Mouse (Mus musculus) lung, embryonic 14.5 days (tissue): Measurements from ENCODE around the gene Alkbh4. TPM values are rescaled to one million over a fixed set of nuclear protein-coding genes. Genes with fewer than 3 reads are reported as not detected.

Experiments
- ATAC-seq: fragments of 200-750 bp; cut with Nextera tagmentation; 2 replicates; pipeline ENCODE4 v1.8.0; 2017; ENCODE audit warnings: mild to moderate bottlenecking, moderate TSS enrichment, moderate library complexity; ENCODE audit not compliant: insufficient read depth
- DNase-seq: peaks from one replicate; pipeline ENCODE4 v3.0.0-alpha.2; 2015
- H3K27ac ChIP-seq: fragments of 300-500 bp; sonication (generic); 2 replicates; pipeline ENCODE4 v1.5.1; 2014; ENCODE audit warnings: low read depth, mild to moderate bottlenecking, moderate library complexity
- H3K27me3 ChIP-seq: fragments of 300-500 bp; sonication (generic); 2 replicates; pipeline ENCODE4 v1.6.1; 2014; ENCODE audit warnings: low read length, control low read depth; ENCODE audit not compliant: insufficient read depth
- H3K36me3 ChIP-seq: fragments of 300-500 bp; sonication (generic); 2 replicates; pipeline ENCODE4 v1.6.1; 2014; ENCODE audit warnings: control low read depth; ENCODE audit not compliant: insufficient read depth
- H3K4me1 ChIP-seq: fragments of 300-500 bp; sonication (generic); 2 replicates; pipeline ENCODE4 v1.6.1; 2014; ENCODE audit warnings: antibody characterized with exemption, control low read depth; ENCODE audit not compliant: insufficient read depth
- H3K4me2 ChIP-seq: fragments of 300-500 bp; sonication (generic); 2 replicates; pipeline ENCODE4 v1.6.1; 2014; ENCODE audit warnings: mild to moderate bottlenecking
- H3K4me3 ChIP-seq: fragments of 300-500 bp; sonication (generic); 2 replicates; pipeline ENCODE4 v1.5.1; 2014; ENCODE audit warnings: low read depth, low read length
- H3K9ac ChIP-seq: fragments of 300-500 bp; sonication (generic); 2 replicates; pipeline ENCODE4 v1.6.1; 2014
- H3K9me3 ChIP-seq: fragments of 300-500 bp; sonication (generic); 2 replicates; pipeline ENCODE4 v1.6.1; 2016; ENCODE audit warnings: low read depth, low read length, control low read depth
- CTCF ChIP-seq: IDR thresholded peaks from 2 replicates; pipeline ENCODE4 v1.5.1; 2016; ENCODE audit warnings: antibody characterized with exemption, low read depth
- WGBS: fragments of 180-500 bp; shearing (Covaris S2); extraction: QIAGEN DNeasy Blood & Tissue Kit; methylation state at CpG from one replicate; pipeline ENCODE4 v1.1.7; 2014; 5-methylcytosine and 5-hydroxymethylcytosine counted together
- polyA plus RNA-seq: library from polyadenylated mRNA; unstranded; fragments of >200 nt; fragmentation: Nextera tagmentation; extraction: Ambion mirVana; gene quantifications from 2 replicates; pipeline ENCODE4 v1.2.1, GENCODE M21; 2014

The Alkbh4 gene
- polyA plus RNA-seq, 1 experiment from 2014 or later: 12.9 TPM

DNA sequence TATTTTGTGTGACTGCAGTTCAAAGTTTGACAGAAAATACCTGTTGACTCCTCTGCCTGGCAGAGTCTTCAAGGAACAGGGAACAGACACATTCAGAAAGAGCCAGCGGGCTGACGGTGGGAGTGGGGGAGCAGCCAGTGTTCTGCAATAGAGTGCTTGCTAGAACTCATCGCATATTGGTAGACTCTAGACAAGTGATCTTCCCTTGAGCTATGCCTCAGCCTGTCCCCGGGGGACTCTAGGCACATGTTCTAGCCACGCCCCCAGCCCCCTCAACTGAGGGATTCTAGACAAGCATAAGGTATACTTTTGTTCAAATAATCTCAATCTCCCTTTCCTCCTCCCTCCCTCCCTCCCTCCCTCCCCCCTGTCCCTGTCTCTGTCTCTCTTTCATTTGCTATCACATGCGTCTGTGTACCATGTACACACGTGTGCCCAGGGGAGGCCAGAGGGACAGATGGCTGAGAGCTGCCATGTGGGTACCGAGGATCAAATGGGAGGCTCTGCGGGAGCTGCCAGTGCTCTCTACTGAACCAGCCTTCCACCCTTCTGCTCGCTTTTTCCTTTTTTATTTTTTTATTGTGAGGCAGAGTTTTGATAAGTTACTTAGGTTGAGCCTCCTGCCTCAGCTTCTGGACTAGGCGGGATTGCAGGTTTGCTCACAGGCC, 28.0 kb downstream of the Alkbh4 start:
- no peak overlapping the region for H3K27ac ChIP-seq
- no peaks in the 10 kb centered on the region; the same call in 1 of the 2 replicates for H3K9me3 ChIP-seq
- no peak overlapping the region for H3K9ac ChIP-seq
- ATAC-seq (no peak), DNase-seq (no peak)
- no peaks in the 10 kb centered on the region for H3K27me3 ChIP-seq
- H3K36me3 ChIP-seq: no peaks in the 10 kb centered on the region
- 75% methylated on average over 11 of the region's 11 CpGs for WGBS
- H3K4me3 ChIP-seq: no peak overlapping the region
- no peak overlapping the region for H3K4me2 ChIP-seq
- no peaks in the 10 kb centered on the region for H3K4me1 ChIP-seq
- no peak for TF ChIP-seq CTCF

GRCm38 (mm10) chr5:136165246-136165645, 29.3 kb downstream of the Alkbh4 start:
- no peak for TF ChIP-seq CTCF
- no peak overlapping the region for H3K4me2 ChIP-seq
- H3K9ac ChIP-seq: no peak overlapping the region
- H3K4me3 ChIP-seq: no peak overlapping the region
- no peak for ATAC-seq
- WGBS: 72% methylated on average over 8 of the region's 8 CpGs
- no peaks in the 10 kb centered on the region for H3K4me1 ChIP-seq
- no peaks in the 10 kb centered on the region for H3K36me3 ChIP-seq
- DNase-seq: no peak
- H3K27ac ChIP-seq: no peak overlapping the region
- H3K27me3 ChIP-seq: no peaks in the 10 kb centered on the region
- no peaks in the 10 kb centered on the region; the same call in 1 of the 2 replicates for H3K9me3 ChIP-seq

- TF ChIP-seq CTCF: no peak
- H3K4me3 ChIP-seq: no peak overlapping the region
- H3K9me3 ChIP-seq: no peaks in the 10 kb centered on the region; the same call in 1 of the 2 replicates
- H3K4me2 ChIP-seq: no peak overlapping the region
- no peak overlapping the region for H3K9ac ChIP-seq
- WGBS: 85% methylated on average over 4 of the region's 4 CpGs
- DNase-seq (no peak), ATAC-seq (no peak)
- 0 out of 2 replicates have a peak, but pooled peaks cover 2% of the 10 kb centered on the region for H3K4me1 ChIP-seq
- H3K36me3 ChIP-seq: no peaks in the 10 kb centered on the region
- H3K27ac ChIP-seq: no peak overlapping the region
- H3K27me3 ChIP-seq: no peaks in the 10 kb centered on the region
Measured at GRCm38 (mm10) chr5:136167296-136167695, 31.4 kb downstream of the Alkbh4 start.

- Histone ChIP-seq H3K4me3 (no peak overlapping the region), H3K4me1 (0 out of 2 replicates have a peak, but pooled peaks cover 2% of the 10 kb centered on the region), H3K36me3 (no peaks in the 10 kb centered on the region), H3K27ac (no peak overlapping the region), H3K4me2 (no peak overlapping the region), H3K27me3 (no peaks in the 10 kb centered on the region), H3K9ac (no peak overlapping the region), H3K9me3 (no peaks in the 10 kb centered on the region; the same call in 1 of the 2 replicates)
- DNase-seq (no peak), ATAC-seq (no peak)
- TF ChIP-seq CTCF: peak; percentile 45; the same call in 1 of the 2 replicates
- WGBS: 90% methylated on average over 3 of the region's 3 CpGs
Measured at GRCm38 (mm10) chr5:136168071-136168470, 32.1 kb downstream of the Alkbh4 start.

GRCm38 (mm10) chr5:136169626-136170511, 33.9 kb downstream of the Alkbh4 start:
- DNase-seq: peak; percentile 38
- Histone ChIP-seq H3K9me3 (no peaks in the 10 kb centered on the region; the same call in 1 of the 2 replicates), H3K27ac (no peak overlapping the region), H3K4me2 (peak overlapping the region; percentile 91), H3K27me3 (no peaks in the 10 kb centered on the region), H3K36me3 (no peaks in the 10 kb centered on the region), H3K9ac (peak overlapping the region; percentile 59), H3K4me3 (peak overlapping the region; percentile 57), H3K4me1 (0 out of 2 replicates have a peak, but pooled peaks cover 7% of the 10 kb centered on the region)
- TF ChIP-seq CTCF: no peak
- peak; percentile 51; the same call in 1 of the 2 replicates for ATAC-seq
- WGBS: 9% methylated on average over 15 of the region's 15 CpGs

- H3K27ac ChIP-seq: 0 out of 2 replicates have a peak within 1 kb of the TSS, but pooled peaks have one; percentile 3
- H3K9ac ChIP-seq: peak within 1 kb of the TSS; percentile 59
- no peaks in the 10 kb centered on the region; the same call in 1 of the 2 replicates for H3K9me3 ChIP-seq
- H3K36me3 ChIP-seq: no peaks in the 10 kb centered on the region
- WGBS: 3% methylated on average over 47 of the region's 49 CpGs
- peak; percentile 89 for DNase-seq
- no peak for TF ChIP-seq CTCF
- H3K4me1 ChIP-seq: 0 out of 2 replicates have a peak, but pooled peaks cover 7% of the 10 kb centered on the region
- no peaks in the 10 kb centered on the region for H3K27me3 ChIP-seq
- peak within 1 kb of the TSS; percentile 91 for H3K4me2 ChIP-seq
- ATAC-seq: peak; percentile 90
- peak within 1 kb of the TSS; percentile 57 for H3K4me3 ChIP-seq
Measured at GRCm38 (mm10) chr5:136170512-136171362, 34.8 kb downstream of the Alkbh4 start, which contains the start of gene Orai2. TSS of gene Orai2 (minus strand) at chr5:136170713.
